Mouse (Mus musculus) retina, postnatal 7 days (tissue): ENCODE measurements around the gene Fam227b.
A peak's percentile ranks its signal among the peaks of the same experiment; 100 is the strongest.

Source experiments
- DNase-seq: peaks from one replicate; pipeline ENCODE4 v3.0.0-alpha.2; 2012; ENCODE audit warnings: low read depth, low spot score

The Fam227b gene

DNA sequence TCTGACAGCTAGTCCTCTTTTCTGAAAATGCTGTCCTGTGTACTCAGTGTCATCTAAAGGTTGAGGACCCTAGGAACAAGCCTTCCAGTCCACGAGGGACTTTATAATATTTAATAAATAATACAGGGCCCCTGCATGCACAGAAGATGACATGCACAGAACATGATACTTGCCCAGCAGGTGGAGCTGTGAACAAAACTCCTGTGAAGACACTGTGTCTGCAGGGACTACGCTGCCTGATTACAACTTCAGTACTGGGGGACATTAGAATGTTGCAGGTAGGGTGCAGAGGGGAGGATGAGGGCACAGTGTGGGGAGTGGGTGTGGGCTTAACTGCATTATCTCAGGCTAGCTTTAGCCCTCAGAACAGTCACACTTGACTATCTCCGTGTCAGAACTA, 145.7 kb downstream of the Fam227b start:
- DNase-seq = peak; percentile 17

DNA sequence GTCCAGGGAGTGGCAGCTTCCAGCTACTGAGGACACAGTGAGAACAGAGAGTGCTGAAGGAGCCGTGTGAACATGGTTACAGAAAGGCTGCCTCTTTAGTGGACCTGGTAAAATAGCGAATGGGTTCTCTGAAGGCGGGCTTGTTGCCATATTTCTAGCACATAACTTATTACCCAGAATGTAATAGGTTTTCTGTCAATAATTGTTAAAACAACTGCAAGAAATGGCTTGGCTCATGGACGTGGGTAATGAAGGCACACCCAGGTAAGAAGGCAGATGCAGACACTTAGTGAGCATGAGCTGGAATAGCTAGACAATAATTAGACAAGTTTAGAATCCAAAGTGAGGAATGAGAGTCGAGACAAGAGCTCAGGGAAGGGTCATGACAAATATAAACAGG, 149.5 kb downstream of the Fam227b start:
- DNase-seq = no peak

DNA sequence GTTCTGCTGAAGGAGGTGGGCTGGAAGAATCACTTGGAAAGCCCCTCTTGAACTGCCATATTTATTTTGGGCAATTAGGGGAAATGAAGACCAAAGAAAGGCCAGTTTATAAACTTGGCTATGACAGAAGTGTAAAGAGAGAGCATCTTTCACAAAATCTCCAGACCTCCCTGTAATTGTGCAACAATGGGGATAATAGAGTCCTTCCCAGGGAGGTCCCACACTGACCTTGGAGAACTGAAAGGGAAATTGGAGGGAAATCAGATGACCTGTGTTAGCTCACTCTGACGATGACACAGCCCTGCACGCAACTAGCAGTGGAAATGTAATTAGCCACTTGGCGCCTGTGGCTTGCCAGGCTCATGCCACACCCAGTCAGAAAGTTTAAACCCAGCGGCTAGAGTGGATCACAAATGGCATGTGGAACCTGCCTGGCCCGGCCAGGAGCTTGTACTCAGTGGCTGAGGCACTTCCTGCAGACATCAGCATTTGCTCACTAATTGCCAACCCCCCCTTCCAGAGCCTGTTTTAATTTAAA, 175.9 kb downstream of the Fam227b start:
- DNase-seq = no peak

DNA sequence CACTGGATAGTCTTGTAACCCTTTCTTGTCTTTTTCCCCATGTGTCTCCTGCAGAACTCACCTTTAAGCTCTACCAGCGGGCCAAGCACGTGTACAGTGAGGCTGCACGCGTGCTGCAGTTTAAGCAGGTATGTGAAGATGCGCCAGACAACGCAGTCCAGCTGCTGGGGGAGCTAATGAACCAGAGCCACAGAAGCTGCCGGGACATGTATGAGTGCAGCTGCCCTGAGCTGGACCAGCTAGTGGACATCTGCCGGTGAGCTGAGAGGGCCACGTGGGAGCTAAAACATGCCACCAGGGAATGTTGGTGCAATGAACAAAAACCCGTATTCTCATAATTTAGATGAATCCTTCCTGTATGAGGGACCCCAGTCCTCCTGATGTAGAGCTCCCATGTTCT, 176.6 kb downstream of the Fam227b start:
- DNase-seq = no peak

DNA sequence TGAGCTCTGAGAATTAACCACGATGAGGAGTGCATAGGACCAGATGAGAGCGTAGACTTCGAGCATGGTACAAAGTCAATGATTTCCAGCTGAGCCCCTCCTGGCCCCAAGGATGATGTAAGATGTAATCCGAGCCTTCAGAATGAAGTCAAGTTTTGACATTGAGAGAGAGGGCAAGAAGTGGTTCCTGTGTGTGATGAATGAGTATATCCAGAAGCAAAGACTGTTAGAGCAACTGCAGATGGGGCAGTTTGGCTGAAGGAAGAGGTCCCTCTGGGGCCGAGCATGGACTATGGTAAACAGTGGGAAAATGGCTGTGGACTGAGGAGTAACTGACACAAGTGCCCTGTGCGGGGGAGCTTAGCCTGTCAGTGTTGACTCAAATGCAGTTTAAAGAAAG, 178.6 kb downstream of the Fam227b start:
- DNase-seq = no peak

DNA sequence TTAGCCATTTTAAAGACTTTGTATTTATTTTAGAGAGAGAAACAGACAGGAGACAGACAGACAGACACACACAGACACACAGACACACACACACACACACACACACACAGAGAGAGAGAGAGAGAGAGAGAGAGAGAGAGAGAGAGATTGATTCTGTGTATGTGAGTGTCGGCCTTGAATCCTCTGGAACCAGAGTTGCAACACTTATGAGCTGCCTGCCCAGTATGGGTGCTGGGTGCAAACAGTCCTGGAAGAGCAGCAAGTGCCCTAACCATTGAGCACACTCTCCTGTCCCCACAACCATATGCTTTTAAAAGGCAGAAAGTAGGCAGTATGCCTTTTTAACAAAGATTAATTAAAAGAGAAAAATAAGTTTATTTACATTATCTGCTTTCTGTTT, 183.0 kb downstream of the Fam227b start:
- DNase-seq = no peak

DNA sequence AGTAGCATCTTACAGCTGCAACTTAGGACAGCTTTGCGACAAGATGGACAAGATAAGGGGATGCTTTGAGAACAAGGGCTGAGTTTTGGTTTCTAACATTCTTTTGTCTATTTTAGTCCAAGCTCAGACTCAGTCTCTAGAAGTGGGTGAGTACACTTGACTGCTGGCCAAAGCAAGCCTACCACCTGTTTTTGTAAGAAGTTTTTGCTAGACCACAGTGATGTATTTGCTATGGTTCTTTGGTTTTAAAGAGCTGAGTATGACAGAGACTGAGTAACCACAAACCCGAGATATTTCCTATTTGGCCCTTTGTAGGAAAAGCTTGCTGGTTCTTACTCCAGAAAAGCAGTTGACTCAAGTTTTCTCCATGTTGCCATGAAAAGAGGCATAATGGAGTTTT, 203.6 kb downstream of the Fam227b start:
- no peak for DNase-seq

DNA sequence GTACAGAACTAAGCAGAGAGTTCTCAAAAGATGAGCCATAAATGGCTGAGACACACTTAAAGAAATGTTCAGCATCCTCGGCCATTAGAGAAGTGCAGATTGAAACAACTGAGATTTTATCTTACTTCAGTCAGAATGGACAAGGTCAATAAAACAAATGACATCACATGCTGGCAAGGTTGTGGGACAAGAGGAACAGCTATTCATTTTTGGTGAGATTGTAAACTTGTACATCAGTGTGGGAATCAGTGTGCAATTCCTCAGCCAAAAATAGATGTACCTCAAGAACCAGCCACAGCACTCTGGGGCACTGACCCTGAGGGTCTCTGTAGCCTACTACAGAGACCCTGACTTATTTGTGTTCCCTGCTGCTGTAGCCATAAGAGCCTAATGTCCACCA, 208.5 kb downstream of the Fam227b start:
- DNase-seq = no peak

DNA sequence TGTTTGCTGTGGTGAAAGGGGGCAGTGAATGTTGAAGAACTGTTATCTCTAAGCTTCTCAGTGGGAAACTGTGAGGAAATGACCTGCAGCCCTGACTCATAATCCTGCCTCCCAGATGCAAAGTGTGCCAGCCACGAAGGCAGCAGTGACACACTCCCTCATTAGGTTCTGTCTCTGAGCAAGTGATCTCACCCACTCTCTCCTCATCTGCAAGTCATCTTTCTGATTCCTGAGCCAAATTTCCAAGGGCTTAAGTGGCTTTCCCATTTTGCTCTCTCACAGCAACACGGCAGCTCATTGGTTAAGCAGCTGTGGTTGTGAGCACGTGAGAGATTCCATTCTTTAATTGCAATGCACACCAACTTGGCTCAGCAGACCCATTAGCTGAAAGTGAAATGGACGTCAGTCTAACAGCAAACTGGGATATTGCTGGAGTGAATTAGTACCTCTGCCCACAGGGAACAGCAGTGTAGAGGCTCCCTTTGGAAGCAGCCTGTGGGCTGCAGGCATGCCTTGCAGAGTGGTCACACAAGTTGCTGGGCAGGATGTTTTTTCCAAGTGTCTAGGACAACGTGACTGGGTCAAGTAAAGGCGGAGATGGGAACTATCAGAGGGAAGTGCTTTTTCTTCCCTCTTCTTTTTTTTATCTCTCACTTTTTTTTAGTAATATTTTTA, 210.6 kb downstream of the Fam227b start:
- no peak for DNase-seq

DNA sequence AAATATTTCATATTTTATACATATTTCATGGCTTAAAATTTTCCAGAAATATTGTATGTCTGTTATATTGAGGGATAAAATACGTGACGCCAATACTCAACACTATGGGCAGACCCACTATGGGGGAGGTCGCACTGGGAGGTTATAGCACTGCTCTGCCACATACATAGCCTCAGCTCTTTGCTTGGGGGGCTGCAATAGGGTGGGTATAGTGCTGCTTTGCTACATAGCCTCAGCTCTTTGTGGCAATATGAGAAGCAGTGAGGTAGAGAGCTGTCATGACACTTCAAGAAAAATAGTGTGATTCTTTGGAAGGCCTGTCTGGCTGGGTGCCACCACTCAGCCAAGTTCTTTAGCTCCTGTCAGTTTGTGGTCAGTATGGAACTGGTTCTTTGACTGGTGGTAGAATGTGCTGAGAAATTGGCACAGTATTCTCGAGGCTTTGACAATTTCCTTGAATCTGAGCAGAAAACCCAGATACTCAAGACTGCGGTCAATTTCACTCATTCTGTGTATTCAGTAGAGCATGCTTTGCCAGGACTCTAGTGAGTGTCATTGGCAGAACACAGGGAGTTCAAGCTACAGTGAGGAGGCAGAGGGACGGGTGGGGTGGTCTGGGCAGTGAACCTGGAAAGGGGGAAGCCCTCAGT, 212.7 kb downstream of the Fam227b start:
- DNase-seq = no peak

DNA sequence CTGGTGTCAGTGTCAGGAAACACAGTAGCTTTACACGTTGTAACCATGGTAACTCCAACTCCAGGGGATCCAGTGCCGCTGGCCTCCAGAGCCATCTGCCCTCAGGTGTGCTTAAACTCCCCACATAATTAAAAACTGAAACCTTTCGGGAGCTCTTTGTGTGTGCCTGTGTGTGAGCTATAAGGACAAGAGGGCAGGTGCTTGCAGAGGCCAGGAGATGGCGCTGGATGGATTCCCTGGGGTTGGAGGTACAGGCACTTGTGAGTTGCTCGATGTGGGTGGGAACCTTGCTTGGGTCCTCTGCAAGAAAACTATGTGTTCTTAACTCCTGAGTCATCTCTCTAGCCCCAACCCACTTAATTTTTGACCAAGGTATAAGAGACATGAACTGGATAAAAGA, 215.4 kb downstream of the Fam227b start:
- no peak for DNase-seq

DNA sequence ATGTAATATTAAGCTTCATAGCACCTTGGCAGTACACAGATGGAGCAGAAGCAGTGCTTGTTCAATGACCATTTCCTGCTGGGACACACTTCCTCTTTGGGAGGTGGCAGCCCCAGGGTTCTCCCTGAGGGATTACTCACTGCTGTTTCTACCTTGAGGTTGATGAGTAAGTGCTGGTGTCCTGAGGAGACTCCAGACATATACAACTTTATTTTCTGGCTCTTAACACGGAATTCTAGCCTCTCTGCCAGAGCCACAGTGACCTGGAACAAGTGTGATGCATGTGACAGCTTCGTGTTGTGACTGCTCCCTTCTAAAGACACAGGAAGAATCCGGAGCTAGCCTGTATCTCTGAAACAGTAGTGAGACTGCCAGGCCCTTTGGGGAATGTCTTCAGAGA, 217.8 kb downstream of the Fam227b start:
- no peak for DNase-seq
